20 mouse cellular contexts compared by ENCODE assay signal in the genomic region with DNA sequence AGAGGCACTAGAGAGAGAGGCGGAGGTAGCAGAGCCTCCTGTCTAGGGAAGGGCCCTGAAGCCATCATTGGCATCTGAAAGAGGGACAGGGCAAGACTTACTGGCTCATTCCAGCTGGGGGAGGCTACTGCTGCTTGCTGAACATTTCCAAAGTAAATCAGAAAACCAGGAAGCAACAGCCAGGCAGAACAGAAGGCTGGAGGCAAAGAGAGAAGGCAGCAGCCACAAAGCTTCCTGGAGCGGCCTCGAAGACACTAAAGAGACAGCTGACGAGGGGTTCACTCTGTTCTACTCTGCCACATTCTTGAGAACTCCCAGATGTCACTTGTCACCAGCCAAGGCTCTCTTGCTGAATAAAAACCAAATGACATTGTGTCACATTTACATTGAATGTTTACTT. TPM values are rescaled to one million over a fixed set of nuclear protein-coding genes. Genes with fewer than 3 reads are reported as not detected.
DNase-seq lines count a peak whose midpoint lies in the region; ATAC-seq and TF ChIP-seq lines count a peak whose summit lies in the region.
"Had no signal": no experiment of that assay in that cellular context is flagged by ENCODE, and none has a peak within 500 bp of the region (broad histone marks: within the 10 kb centered on the region; RNA-seq: fewer than 3 reads in every experiment).

No protein-coding gene starts in this region.

- TF ChIP-seq CTCF in kidney, postnatal 0 days (IDR thresholded peaks at IDR 0.05; ENCODE audit: low read depth) = no peak

- no peak for ATAC-seq in heart, embryonic 12.5 days (ENCODE audit: insufficient number of reproducible peaks, low FRiP score)
- no peak for ATAC-seq in kidney, postnatal 0 days (replicated peaks; ENCODE audit: low FRiP score, low read depth)
- ATAC-seq in inflammation-experienced regulatory T-cells, adult 6 months = no peak
- ATAC-seq: forebrain, embryonic 13.5 days; intestine, embryonic 15.5 days; midbrain, embryonic 13.5 days had no signal

- peaks cover 23% of the 10 kb centered on the region for H3K4me1 ChIP-seq in heart, embryonic 12.5 days (replicated peaks)
- 0 out of 2 replicates have a peak, but pooled peaks cover 10% of the 10 kb centered on the region for H3K4me1 ChIP-seq in kidney, postnatal 0 days (replicated peaks; ENCODE audit: insufficient read depth, low read length)

- H3K4me3 ChIP-seq in heart, embryonic 12.5 days = no peak overlapping the region
- H3K4me3 ChIP-seq in kidney, postnatal 0 days (replicated peaks; ENCODE audit: low read depth, low read length) = no peak overlapping the region
- H3K4me3 ChIP-seq: embryonic facial prominence, embryonic 13.5 days; forebrain, embryonic 13.5 days; intestine, embryonic 15.5 days; midbrain, embryonic 13.5 days had no signal

- peaks cover 43% of the 10 kb centered on the region for H3K36me3 ChIP-seq in heart, embryonic 12.5 days
- H3K36me3 ChIP-seq in kidney, postnatal 0 days (ENCODE audit: insufficient read depth, low read length) = no peaks in the 10 kb centered on the region

- H3K27ac ChIP-seq in heart, embryonic 12.5 days (ENCODE audit: poor library complexity, severe bottlenecking) = peak overlapping the region; percentile 32
- peak overlapping the region; percentile 31; the same call in 1 of the 2 replicates for H3K27ac ChIP-seq in kidney, postnatal 0 days
- H3K27ac ChIP-seq: embryonic facial prominence, embryonic 13.5 days; forebrain, embryonic 13.5 days; intestine, embryonic 15.5 days; macrophage; midbrain, embryonic 13.5 days had no signal

- intact Hi-C loops in heart, postnatal 10 days (cut with DNase I) = loop anchor here (2.0 kb wide), 1 partner anchor 16 kb away; no protein-coding TSS in a partner anchor

- 55% methylated on average over 4 of the region's 4 CpGs for WGBS in heart, embryonic 12.5 days
- WGBS in kidney, postnatal 0 days = 38% methylated on average over 4 of the region's 4 CpGs

- H3K4me2 ChIP-seq in heart, embryonic 12.5 days = no peak overlapping the region
- no peak overlapping the region for H3K4me2 ChIP-seq in kidney, postnatal 0 days (ENCODE audit: low read length)
- H3K4me2 ChIP-seq: embryonic facial prominence, embryonic 13.5 days; forebrain, embryonic 13.5 days; intestine, embryonic 15.5 days; midbrain, embryonic 13.5 days had no signal

- H3K27me3 ChIP-seq in heart, embryonic 12.5 days (replicated peaks) = no peaks in the 10 kb centered on the region
- no peaks in the 10 kb centered on the region for H3K27me3 ChIP-seq in kidney, postnatal 0 days (ENCODE audit: insufficient read depth, low read length)
- H3K27me3 ChIP-seq: embryonic facial prominence, embryonic 13.5 days; forebrain, embryonic 13.5 days; intestine, embryonic 15.5 days; midbrain, embryonic 13.5 days had no signal

- no peak for DNase-seq in heart, postnatal 10 days
- peak; percentile 72 for DNase-seq in kidney, postnatal 0 days (ENCODE audit: low spot score)
- DNase-seq in kidney, postnatal 4 days = no peak
- peak; percentile 51 for DNase-seq in ZHBTc4 (ENCODE audit: low read depth, low spot score)
- DNase-seq in kidney, postnatal 14 days = peak; percentile 45
- DNase-seq: adrenal gland, postnatal 14 days; cerebellum, adult 9-11 months; gastrocnemius, postnatal 14 days; liver; right cerebral cortex, postnatal 4 days; thymus, adult 18-20 months had no signal

- H3K9ac ChIP-seq in heart, embryonic 12.5 days = no peak overlapping the region
- no peak overlapping the region for H3K9ac ChIP-seq in kidney, postnatal 0 days (ENCODE audit: low read depth, low read length)
- H3K9ac ChIP-seq: embryonic facial prominence, embryonic 13.5 days; forebrain, embryonic 13.5 days; intestine, embryonic 15.5 days; midbrain, embryonic 13.5 days had no signal

- 0 out of 2 replicates have a peak, but pooled peaks cover 5% of the 10 kb centered on the region for H3K9me3 ChIP-seq in heart, embryonic 12.5 days (replicated peaks)
- no peaks in the 10 kb centered on the region for H3K9me3 ChIP-seq in kidney, postnatal 0 days (replicated peaks; ENCODE audit: low read length)
- H3K9me3 ChIP-seq: midbrain, embryonic 13.5 days had no signal

RNA-seq across cellular contexts. Expression of gene Gm49361, which starts 21.4 kb away (rescaled TPM):
- polyA plus RNA-seq in heart, embryonic 12.5 days (2016; fragmentation: Nextera tagmentation; extraction: Ambion mirVana) = not detected in 2 replicates
- total RNA-seq in heart, postnatal 10 days (2021) = 1 to 10 TPM; 1.5 to 1.6 TPM
- polyA plus RNA-seq in kidney, postnatal 0 days (2015; fragmentation: Nextera tagmentation; extraction: Ambion mirVana) = not detected in 2 replicates
- not detected for polyA plus RNA-seq in inflammation-experienced regulatory T-cells, adult 6 months (2017; shearing (Covaris generic))
- total RNA-seq: hematopoietic stem cell, adult 5-6 weeks; MEL had no signal
- polyA plus RNA-seq: embryonic facial prominence, embryonic 13.5 days; forebrain, embryonic 13.5 days; macrophage; midbrain, embryonic 13.5 days had no signal

RNA-seq across cellular contexts. Expression of gene Lats2, which starts 33.7 kb away (rescaled TPM):
- polyA plus RNA-seq in heart, embryonic 12.5 days (2016; fragmentation: Nextera tagmentation; extraction: Ambion mirVana) = 33.3 and 36.0 TPM in 2 replicates
- total RNA-seq in heart, postnatal 10 days (2021) = 10 to 100 TPM; 46.6 to 46.7 TPM
- polyA plus RNA-seq in kidney, postnatal 0 days (2015; fragmentation: Nextera tagmentation; extraction: Ambion mirVana) = 22.0 and 24.2 TPM in 2 replicates
- polyA plus RNA-seq in inflammation-experienced regulatory T-cells, adult 6 months (2017; shearing (Covaris generic)) = 10 to 100 TPM; 13.0 to 23.0 (median 20.1) TPM

RNA-seq across cellular contexts. Expression of gene Xpo4, which starts 59.2 kb away (rescaled TPM):
- 19.2 and 19.5 TPM in 2 replicates for polyA plus RNA-seq in heart, embryonic 12.5 days (2016; fragmentation: Nextera tagmentation; extraction: Ambion mirVana)
- 10 to 100 TPM; 16.6 to 19.1 TPM for total RNA-seq in heart, postnatal 10 days (2021)
- polyA plus RNA-seq in kidney, postnatal 0 days (2015; fragmentation: Nextera tagmentation; extraction: Ambion mirVana) = 11.0 TPM in 2 replicates
- 10 to 100 TPM; 24.6 to 32.2 (median 29.7) TPM for polyA plus RNA-seq in inflammation-experienced regulatory T-cells, adult 6 months (2017; shearing (Covaris generic))

Comparison
In these comparisons a context has a peak if more than half of its experiments do, and no peak if none do; other contexts are left out.
1. DNase-seq: peak in kidney, postnatal 0 days (single experiment), ZHBTc4 (single experiment) and kidney, postnatal 14 days (single experiment); none in heart, postnatal 10 days (0 of 2) and kidney, postnatal 4 days (0 of 2).